Mouse (Mus musculus) kidney, postnatal 25 days (tissue): ENCODE results near the gene Dnah2.

Source experiments
- DNase-seq, 2 experiments: peaks; one replicate each; pipeline ENCODE4 v3.0.0; 2021; ENCODE audit warnings: mixed read lengths in 2 of 2

The Dnah2 gene

DNA sequence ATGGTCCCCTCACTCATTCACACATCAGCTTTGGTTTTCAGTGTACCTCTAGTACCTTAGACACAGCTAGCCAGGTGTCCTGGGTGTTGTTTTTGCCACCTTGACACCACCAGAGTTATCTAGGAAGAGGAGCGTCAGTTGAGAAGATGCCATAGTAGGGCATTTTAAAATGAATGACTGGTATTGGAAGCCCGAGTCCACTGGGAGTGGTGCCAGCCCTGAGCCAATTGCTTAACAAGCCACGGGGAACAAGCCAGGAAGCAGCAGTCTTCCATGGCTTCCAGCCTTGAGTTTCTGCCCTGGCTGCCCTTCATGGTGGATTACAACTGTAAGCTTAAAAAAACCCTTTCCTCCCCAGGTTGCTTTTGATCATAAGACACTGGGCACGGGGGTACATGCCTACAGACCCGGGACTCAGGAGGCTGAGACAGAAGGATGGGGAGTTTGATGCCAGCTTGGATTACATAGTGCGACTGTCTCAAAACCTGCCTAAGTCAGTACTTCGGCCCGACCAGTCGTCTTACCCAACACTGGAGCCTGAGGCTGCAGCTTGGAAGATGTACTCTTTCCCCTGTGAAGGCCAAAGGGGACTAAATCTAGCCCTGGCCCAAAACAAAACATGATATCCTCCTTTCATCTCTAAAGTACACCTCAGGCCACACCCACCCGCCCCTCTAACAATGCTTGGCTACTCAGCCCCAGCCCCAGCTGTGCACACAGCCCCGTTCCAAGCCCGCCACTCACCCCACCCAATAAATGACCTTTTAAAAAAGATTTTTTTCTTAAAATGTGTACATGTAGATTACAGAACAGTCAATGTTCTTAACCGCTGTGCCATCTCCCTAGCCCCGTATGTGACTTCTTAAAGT lies 159.1 kb downstream of the Dnah2 start:
- DNase-seq: peak; percentile 77 to 82

DNA sequence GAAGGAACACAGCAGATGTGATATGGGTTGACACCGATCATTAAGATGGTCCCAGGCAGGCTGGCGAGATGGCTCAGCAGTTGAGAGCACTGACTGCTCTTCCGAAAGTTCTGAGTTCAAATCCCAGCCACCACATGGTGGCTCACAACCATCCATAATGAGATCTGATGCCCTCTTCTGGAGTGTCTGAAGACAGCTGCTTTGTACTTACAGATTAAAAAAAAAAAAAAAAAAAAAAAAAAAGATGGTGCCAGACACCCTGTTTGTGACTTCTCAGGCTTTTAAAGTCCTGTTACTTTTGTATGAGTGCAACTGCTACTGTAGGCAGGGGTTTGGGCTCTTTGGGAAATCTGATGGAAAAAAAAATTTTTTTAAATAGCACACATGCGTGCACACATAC lies 160.2 kb downstream of the Dnah2 start:
- no peak for DNase-seq

- DNase-seq: no peak
Observed at GRCm38 (mm10) chr11:69386758-69387157, 162.2 kb downstream of the Dnah2 start.

DNA sequence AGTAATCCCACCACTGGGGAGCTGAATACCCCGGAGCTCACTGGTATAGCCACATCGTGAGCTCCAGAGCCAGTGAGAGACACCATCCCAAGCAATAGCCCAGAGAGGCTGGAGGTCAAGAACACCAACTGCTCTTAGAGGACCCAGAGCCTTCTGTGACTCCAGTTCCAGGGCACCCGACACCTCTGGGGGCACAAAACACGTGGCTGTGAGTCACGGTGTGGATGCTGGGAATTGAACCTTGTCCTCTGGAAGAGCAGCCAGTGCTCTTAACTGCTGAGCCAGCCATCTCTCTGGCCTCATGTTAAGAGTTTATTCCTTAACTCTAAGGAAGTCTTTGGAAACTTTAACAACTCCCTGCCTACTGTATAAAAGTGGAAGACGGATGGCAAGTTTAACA lies 163.9 kb downstream of the Dnah2 start:
- peak; percentile 81 to 93 for DNase-seq

DNA sequence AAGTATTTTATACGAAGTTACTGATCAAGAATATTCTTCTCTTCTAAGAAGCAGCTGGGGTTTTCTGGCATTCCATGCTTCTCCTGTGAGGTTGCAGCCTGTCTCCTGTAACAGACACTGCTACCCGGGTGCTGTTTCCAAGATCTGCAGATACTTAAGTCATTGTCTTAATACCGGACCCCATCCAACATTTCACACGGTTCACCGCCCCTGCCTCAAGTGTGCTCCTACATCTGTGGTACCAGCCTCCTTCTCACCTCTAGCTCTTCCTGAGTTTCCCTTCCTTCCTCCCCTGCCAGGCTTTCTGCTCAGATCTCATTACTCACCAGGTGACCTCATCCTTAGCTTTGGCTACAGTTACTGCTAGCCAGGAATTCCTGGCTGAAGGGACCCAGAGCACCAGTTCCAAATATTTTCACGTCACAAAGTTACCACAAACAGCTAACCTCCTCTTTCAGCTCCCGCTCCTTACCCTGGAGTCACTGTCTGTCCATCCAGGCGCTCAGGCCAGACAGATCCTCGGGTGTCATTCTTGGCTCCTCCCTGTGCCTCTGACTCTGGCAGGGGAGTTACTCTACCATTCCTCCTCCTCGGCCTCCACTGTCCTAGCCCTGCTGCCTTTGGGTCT lies 166.3 kb downstream of the Dnah2 start:
- DNase-seq: peak in 1 of 2 experiments; percentile 40

DNA sequence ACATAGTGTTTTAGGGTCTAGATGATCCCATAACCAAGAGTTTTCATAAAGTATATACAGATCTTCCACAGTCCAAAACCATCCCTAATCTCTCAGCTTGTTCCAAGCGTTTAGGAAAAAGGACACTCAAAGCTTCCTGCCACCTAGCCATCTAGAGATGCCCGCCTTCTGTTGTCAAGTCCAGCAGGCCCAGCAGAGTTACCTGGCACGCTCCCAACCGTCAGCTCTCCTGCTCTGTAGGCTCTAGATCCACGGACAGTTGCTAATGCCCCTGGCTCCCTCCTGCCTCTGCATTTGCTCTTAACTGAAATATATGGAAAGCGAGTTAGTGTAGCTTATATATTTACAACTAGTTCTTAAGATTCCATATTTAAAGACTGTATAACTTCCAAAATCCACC lies 167.6 kb downstream of the Dnah2 start:
- DNase-seq: peak; percentile 74 to 77

DNA sequence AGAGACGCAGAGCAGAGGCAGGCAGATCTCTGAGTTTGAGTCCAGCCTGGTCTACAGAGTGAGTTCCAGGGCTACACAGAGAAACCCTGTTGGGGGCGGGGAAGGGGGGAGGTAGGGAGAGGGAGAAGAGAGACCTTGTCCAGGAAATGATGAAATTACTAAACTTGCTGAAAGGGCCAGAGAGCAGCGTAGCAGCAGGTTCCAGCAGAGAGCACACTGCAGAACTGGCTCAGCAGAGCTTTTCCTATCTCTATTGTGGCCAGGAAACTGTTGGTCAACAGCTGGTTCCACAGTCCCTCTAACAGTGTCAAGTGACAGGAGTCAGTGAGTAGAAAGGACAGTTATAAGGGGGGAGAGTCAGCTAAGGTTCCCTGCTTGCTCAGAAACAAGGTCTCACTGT lies 169.3 kb downstream of the Dnah2 start:
- no peak for DNase-seq

DNA sequence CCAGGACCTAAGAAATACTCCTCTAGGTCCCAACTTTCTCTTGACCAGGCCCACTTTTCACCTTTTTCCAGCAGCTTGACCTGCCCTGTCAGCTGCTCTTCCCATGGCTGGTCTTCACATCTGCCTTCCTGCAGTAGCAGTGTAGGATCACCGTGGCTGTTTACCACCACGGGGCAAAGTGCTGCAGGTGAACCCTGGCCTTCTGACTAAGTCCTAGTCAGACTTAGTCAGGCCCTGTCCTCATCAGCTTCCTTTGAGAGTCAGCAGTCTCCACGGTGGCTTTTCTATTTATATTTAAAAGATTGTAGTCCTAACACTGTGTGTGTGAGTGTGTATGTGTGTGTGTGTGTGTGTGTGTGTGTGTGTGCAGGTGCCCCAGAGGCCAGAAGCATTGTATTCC lies 171.1 kb downstream of the Dnah2 start:
- DNase-seq: peak; percentile 71 to 92

DNA sequence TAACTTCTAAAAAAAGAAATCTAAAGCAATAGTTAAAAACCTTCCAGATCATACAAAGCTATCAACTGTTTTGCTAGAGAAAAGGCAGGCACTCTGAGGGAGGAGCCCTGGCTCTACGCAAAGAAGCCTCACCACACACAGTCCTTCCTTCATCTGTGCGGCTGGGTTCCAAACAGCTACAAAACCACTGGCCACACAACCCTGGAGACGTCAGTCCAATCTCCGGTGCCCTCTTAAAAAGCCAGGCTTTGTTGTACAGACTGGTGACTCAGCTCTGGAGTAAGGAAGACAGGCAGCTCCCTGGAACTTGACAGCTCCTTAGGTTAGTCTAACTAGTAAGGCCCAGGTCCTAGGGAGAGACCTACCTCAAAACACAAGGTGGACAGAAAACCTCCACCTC lies 173.3 kb downstream of the Dnah2 start:
- no peak for DNase-seq

- no peak for DNase-seq
Observed at GRCm38 (mm10) chr11:69373223-69373965, 175.5 kb downstream of the Dnah2 start.

DNA sequence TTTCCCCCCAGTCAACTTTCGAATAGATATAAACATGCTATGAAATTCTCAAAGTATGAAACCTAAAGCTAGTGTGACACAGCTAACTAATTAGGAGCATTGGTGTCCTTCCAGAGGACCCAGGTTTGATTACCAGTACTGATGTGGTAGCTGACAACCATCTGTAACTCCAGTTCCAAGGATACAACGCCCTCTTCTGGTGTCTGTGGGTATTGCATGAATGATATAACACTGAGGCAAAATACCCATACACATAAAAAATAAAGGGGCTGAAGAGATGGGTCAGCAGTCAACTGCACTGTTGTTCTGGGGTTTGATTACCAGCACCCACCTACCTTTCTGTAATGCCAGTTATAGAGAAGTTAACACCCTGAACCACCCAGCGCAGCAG lies 176.1 kb downstream of the Dnah2 start:
- DNase-seq: peak in 1 of 2 experiments; percentile 53

DNA sequence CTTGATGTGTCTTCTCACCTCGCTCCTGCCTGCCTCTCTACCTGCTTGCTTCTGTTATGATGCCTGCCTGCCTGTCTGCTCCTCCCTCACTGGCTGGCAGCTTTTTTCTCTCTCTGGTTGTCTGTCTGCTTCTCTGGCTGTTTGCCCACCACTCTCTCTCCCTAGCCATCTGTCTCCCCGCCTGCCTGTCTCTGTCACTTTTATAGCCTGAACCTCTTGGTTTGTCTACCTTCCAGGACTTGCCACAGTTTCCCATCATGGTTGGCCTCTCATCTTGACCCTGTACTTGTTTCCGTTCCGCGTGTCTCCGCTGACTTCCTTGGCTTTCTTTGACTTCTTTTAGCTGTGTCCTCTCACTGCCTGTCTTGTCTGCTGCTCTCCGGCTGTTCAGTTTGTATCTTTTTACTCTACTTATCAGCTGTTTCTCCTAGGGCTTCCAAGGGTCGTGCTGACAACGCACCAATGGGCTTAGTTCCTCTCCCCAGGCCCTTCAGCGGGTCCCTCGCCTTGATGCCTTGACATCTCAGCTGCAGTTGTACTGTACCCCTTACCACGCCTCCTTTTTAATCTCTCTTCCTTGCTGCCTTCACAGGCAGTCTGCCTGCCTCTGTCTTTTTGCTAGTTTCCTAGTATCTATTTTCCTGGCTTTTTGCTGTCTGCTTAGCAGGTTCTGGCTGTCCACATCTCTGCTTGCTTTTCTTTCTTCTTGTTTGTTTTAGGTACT lies 176.7 kb downstream of the Dnah2 start:
- DNase-seq: peak; percentile 53 to 60

- no peak for DNase-seq
Observed at GRCm38 (mm10) chr11:69371601-69372000, 177.3 kb downstream of the Dnah2 start.

DNA sequence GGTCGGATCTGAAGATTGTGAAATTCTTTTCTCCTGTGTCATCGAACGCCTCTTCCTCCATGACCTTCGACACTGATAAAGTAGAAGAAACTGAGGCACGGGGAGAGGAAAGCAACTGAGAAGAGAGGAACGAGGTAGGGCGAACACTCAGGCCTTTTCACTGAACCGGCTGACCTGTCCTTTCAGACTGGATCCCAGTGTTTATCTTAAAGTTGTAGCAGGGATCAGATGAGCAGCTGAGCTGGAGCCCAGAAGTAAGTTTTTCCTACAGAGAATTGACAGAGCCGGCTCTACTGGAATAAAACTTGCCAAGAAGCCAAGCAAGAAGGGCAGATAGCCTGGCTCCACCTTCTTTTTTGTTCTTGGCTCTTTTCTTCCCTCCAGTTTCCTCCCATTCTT lies 178.1 kb downstream of the Dnah2 start:
- no peak for DNase-seq
